Mouse (Mus musculus) kidney, postnatal 25 days (tissue): ENCODE measurements around the gene Slc2a8.

Experiments used
- DNase-seq, 2 experiments: peaks; one replicate each; pipeline ENCODE4 v3.0.0; 2021; ENCODE audit warnings: mixed read lengths in 2 of 2

The Slc2a8 gene

DNA sequence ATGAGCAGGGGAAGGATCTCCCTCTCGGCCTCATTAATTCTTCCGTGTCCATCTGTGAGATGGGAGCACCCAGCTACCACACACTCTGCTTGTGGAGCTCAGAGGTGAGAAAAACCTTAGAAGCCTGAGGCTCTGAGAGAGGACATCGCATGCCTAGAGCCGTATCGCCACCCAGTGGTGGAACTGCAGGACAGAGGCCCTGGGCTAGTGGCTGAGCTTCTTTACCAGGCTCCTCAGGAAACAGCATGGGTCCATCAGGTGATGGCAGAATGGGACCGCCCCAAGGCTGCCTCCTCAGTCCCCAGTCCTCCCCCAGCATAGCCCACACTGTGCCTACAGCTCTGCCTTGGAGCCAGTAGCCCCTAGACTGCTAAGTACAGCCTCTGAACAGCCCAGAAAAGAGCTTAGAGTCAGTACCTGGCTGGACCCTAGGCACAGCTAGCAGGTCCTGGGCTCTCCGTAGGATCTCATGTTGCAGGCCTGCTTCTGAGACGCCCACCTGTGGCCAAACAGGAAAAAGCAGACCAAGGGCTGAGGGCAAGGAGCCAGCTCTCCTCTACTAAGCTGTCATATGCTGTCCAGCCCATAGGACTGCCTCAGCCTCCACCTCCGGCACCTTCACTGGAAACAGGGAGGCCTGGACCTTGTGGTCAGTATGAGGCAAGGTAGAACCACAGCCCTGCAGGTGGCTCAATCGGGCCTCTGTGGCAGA lies 53.5 kb downstream of the Slc2a8 start:
- peak; percentile 75 to 80 for DNase-seq

GRCm38 (mm10) chr2:32927624-32928234 lies 54.2 kb downstream of the Slc2a8 start:
- no peak for DNase-seq

GRCm38 (mm10) chr2:32926330-32927075 lies 55.4 kb downstream of the Slc2a8 start:
- peak in 1 of 2 experiments; percentile 55 for DNase-seq

- DNase-seq = no peak
These were observed 57.5 kb downstream of the Slc2a8 start for GRCm38 (mm10) chr2:32924306-32924844.

- no peak for DNase-seq
These were observed 58.2 kb downstream of the Slc2a8 start for GRCm38 (mm10) chr2:32923551-32924250.
